Mouse (Mus musculus) kidney, embryonic 16.5 days (tissue): ENCODE results near the gene Id1. TPM values are rescaled to one million over a fixed set of nuclear protein-coding genes. Genes with fewer than 3 reads are reported as not detected.

Source experiments
- microRNA-seq: library from miRNA; unstranded; fragments of <30 nt; microRNA quantifications from one replicate; pipeline ENCODE4, GENCODE M21; 2016
- polyA plus RNA-seq: library from polyadenylated mRNA; unstranded; fragments of >200 nt; fragmentation: Nextera tagmentation; extraction: Ambion mirVana; gene quantifications from 2 replicates; pipeline ENCODE4 v1.2.1, GENCODE M21; 2015

The Id1 gene
- polyA plus RNA-seq, 1 experiment from 2014 or later: 139 TPM

Small RNA genes within 50 kb of the gene (microRNA-seq; reads per million reads assigned to microRNA genes)
- not detected for gene Gm23802

Other genes with a start within 250 kb of the Id1 start
- gene Defb22, start 246.1 kb upstream of the Id1 start, polyA plus RNA-seq: not detected in 2 replicates
- gene Defb26, start 224.6 kb upstream of the Id1 start, polyA plus RNA-seq: not detected in 2 replicates
- 0.54 TPM in 1 of 2 replicates, not detected in the other for gene Defb28, start 218.0 kb upstream of the Id1 start, polyA plus RNA-seq
- 2.1 and 2.8 TPM in 2 replicates for gene Defb29, start 196.2 kb upstream of the Id1 start, polyA plus RNA-seq
- not detected in 2 replicates for gene Gm17416, start 166.9 kb upstream of the Id1 start, polyA plus RNA-seq
- gene Defb21, start 163.5 kb upstream of the Id1 start, polyA plus RNA-seq: not detected in 2 replicates
- gene Defb19, start 155.9 kb upstream of the Id1 start, polyA plus RNA-seq: 10.1 and 14.1 TPM in 2 replicates
- gene Defb45, start 136.9 kb upstream of the Id1 start, polyA plus RNA-seq: not detected in 2 replicates
- gene Defb36, start 131.9 kb upstream of the Id1 start, polyA plus RNA-seq: 0.51 and 0.86 TPM in 2 replicates
- 24.4 and 31.8 TPM in 2 replicates for gene Defb25, start 113.2 kb upstream of the Id1 start, polyA plus RNA-seq
- gene Rem1, start 109.3 kb upstream of the Id1 start, polyA plus RNA-seq: 59.1 and 62.6 TPM in 2 replicates
- 158 and 159 TPM in 2 replicates for gene H13, start 66.8 kb upstream of the Id1 start, polyA plus RNA-seq
- gene Mcts2, start 49.2 kb upstream of the Id1 start, polyA plus RNA-seq: 27.6 and 28.0 TPM in 2 replicates
- 19.6 and 22.1 TPM in 2 replicates for gene Cox4i2, start 17.9 kb downstream of the Id1 start, polyA plus RNA-seq
- gene Bcl2l1, start 95.5 kb downstream of the Id1 start, polyA plus RNA-seq: 113 and 116 TPM in 2 replicates
- 83.9 and 97.6 TPM in 2 replicates for gene Tpx2, start 111.7 kb downstream of the Id1 start, polyA plus RNA-seq
- 0.32 and 0.42 TPM in 2 replicates for gene Mylk2, start 175.1 kb downstream of the Id1 start, polyA plus RNA-seq
- 7.5 and 8.3 TPM in 2 replicates for gene Foxs1, start 197.0 kb downstream of the Id1 start, polyA plus RNA-seq
- 3.1 TPM in 2 replicates for gene Dusp15, start 215.4 kb downstream of the Id1 start, polyA plus RNA-seq
- gene Ttll9, start 226.2 kb downstream of the Id1 start, polyA plus RNA-seq: 1.2 and 1.3 TPM in 2 replicates